Mouse (Mus musculus) small intestine, adult 2 months (tissue): Measurements from ENCODE around the gene Spcs2.

Experiments used
- CTCF ChIP-seq: fragments of 200-500 bp; IDR thresholded peaks from 2 replicates; pipeline ENCODE4 v1.5.1; 2012; ENCODE audit warnings: low read depth, mild to moderate bottlenecking, control low read depth, inconsistent platforms, low read length, moderate library complexity, mixed read lengths; ENCODE audit not compliant: insufficient replicate concordance, insufficient read length; ENCODE audit errors: extremely low read depth
- POLR2A ChIP-seq: fragments of 200-500 bp; IDR thresholded peaks from 2 replicates; pipeline ENCODE4 v1.6.1; 2012; ENCODE audit warnings: low read depth, mild to moderate bottlenecking, control low read depth, inconsistent platforms, low read length, moderate library complexity

GRCm38 (mm10) chr7:99822426-99822825, 40.8 kb downstream of the Spcs2 start:
- TF ChIP-seq CTCF (no peak), POLR2A (no peak)
